Mouse (Mus musculus): Measurements from ENCODE around the gene Faf2.

DNA sequence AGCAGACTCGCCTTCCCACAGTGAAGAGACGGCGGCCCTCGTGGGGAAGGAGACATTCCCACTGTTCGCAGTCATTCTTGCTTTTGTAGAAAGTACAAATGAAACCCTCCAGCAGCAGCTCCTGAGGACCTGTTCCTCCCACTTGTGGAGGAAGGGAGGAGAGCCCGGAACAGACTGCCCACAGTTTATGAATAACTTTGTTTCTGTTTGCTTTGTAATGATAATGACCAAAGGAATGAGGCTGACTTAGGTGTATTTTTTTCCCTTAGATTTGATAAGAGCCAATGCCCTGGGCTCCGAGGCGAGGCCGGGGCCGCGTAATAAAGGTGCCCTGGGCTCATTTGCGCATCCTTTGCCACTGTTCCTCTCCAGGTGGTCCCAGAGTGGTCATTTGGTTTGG, 39.8 kb downstream of the Faf2 start:
- TF ChIP-seq CTCF (conservative IDR thresholded peaks at IDR 0.05; ENCODE audit: insufficient read depth, insufficient read length, low read depth, low read length) = no peak
- no peak for TF ChIP-seq POLR2A (IDR thresholded peaks at IDR 0.05; ENCODE audit: low read depth, low read length)
